Mouse (Mus musculus) hematopoietic stem cell, adult 5-6 weeks (primary cell): Measurements from ENCODE around the gene Pgls. TPM values are rescaled to one million over a fixed set of nuclear protein-coding genes. Genes with fewer than 3 reads are reported as not detected.
A peak's percentile ranks its signal among the peaks of the same experiment; 100 is the strongest.

Source experiments
- ATAC-seq, 2 experiments: fragments of 125-278 bp in 1 of 2; replicated peaks in 1 of 2; 2 replicates each; pipeline ENCODE4 v1.8.0; 2016 to 2017; ENCODE audit warnings: inconsistent platforms in 2 of 2, mild to moderate bottlenecking in 2 of 2, moderate number of reproducible peaks in 2 of 2, low read depth in 1 of 2, moderate TSS enrichment in 1 of 2; ENCODE audit not compliant: low FRiP score in 2 of 2, poor library complexity in 2 of 2, severe bottlenecking in 2 of 2, insufficient read depth in 1 of 2, low TSS enrichment in 1 of 2
- total RNA-seq: library from RNA; stranded (forward); fragments of 172-1452, 232-1000 nt; gene quantifications from 2 replicates; pipeline ENCODE4 v1.2.3, GENCODE M21; 2017

The Pgls gene
- total RNA-seq, 1 experiment from 2014 or later: 51.4 TPM

DNA sequence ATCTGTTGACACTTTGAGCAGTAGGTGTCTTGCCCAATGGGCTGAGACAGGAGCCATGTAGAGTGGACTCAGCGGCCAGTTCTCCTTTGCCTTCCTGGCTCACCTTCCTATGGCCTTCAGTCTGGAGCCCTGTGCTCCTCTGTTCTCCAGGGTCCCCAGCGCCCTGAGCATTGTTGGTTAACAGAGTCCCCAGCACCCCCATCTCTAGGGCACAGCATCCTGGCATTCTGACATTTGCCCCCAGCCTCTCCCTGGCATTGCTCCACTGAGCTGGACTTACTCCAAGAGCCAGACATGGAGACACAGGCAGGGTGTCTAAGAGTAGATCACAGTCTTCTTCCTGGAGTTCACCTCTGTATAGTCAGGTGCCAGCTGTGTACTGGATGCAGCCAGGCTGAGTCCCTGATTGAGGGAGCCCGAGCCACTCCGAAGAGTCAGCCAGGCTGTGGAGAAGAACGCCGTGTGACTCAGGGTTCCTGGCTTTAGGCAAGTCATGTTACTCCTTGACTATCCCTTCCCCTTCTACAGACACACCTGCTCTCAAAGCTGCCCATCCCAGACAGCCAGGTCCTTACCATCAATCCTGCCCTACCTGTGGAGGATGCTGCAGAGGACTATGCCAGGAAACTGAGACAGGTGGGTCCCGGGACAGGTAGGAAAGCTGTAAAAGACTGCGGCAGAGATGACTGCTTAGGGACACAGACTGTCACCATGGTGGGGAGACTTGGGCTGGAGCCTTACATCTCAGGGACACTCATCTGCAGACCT lies 1.8 kb downstream of the Pgls start:
- no peak for ATAC-seq

DNA sequence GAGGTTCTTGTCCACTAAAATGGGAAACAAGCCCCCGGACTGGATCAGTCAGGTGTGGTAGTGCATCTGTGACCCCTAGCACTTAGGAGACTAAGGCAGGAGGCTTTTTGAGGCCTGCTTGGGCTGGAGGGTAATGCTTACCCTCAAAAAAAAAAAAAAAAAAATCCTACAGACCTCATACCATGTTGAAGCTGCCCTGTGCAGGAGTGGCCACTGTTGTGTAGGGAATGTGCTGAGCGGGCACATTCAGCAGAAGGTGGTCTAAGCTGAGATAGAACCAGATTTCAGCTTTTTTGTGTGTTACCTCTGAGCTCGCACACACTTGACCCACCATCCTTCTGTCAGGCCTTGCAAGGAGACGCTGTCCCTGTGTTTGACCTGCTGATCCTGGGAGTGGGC lies 2.3 kb downstream of the Pgls start:
- no peak for ATAC-seq

DNA sequence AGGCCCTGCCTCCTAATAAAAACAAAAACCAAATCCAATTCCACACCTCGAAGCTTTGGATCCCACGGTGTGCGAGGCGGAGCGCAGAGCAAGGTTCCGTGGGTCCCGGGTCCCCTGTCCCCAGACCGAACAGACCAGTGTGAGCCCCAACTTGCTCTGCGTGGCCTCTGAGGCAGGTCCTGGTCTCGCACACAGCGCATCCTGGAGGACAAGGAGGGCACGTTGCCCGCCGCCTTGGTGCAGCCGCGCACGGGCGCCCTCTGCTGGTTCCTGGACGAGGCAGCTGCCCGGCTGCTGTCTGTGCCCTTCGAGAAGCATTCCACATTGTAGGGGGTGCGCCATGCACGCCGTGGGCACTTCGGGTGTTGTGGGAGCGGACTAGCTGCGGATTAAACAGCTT lies 3.9 kb downstream of the Pgls start:
- ATAC-seq: peak; percentile 30 to 57; a peak in 2 of 4 replicates

DNA sequence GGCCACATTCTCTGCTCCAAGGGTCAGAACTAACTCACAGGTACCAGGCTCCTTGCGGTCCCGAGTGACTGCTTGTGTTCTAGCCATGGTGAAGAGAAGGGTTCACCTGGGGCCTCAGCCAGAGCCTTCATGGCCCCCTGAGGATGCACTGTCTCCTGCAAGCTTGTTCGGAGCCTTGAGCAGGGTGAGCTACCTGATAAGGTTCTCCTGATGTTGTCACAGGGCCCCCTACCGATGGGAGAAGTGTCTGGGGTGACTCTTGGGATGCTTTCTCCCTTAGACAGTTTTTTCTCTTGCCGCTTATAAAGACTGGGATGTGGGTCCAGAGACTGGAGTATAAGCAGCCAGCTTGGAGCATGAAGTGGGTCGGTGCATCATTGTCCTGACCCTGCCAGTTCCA lies 4.4 kb downstream of the Pgls start:
- no peak for ATAC-seq

DNA sequence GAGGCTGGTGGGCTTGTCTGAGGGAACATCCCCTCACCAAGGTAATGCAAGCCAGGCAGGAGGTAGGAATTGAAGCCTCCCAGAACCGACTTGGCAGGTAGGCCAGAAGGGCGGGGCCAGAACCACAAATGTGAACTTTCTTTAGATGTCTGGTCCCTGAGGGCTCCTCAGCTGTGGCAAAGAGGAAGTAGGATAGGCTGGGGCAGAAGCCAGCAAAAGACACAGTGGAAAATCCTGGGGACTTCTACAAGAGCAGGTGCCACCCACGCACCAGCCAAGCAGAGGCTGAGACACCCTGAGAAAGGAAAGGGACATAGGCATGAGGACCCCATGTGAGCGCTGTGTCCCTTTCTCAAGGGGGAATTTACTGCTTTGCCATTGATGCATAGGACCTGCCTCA lies 4.8 kb downstream of the Pgls start:
- 0 out of 4 replicates have a peak, but pooled peaks of 1 of the 2 experiments have one; percentile 15 for ATAC-seq

DNA sequence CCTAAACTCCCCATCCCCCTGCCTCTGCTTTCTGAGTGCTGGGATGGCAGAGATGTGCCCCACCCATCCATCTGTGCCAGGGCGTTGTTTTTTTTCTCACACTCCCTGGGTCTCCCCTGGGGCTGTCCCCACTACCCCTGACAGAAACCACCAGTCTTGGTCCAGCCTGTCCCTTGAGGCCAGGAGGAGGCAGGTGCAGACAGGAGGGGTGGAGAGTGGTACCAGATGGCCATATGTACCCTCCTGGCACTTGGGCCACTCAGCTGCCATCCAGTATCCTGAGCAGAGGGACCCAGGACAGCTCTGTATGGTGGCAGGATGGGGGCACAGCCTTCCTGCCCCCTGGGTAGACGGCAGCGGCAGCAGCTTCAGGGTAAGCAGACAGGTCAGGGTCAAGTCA lies 5.5 kb downstream of the Pgls start, which contains the start of gene Fam129c:
Gene Fam129c (plus strand): TSS at position 198 of the 400 bp plus-strand sequence.
- ATAC-seq: no peak

DNA sequence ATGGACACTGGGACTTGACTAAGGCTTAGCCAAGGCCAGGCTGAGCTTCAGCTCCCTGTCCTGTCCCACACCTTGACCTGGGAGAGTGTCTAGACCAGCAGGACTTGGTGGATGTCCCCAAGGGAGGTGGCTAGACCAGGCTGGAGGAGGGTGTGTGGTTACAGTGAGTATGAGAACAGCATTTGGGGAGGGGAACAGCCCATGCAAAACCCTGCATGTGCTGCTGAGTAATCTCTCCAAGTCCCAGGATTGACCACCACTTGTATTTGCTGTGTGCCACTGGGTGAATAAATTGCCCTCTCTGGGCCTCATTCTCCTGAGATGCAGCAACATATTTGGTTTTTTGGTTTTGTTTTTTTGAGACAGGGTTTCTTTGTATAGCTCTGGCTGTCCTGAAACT lies 6.4 kb downstream of the Pgls start:
- no peak for ATAC-seq

DNA sequence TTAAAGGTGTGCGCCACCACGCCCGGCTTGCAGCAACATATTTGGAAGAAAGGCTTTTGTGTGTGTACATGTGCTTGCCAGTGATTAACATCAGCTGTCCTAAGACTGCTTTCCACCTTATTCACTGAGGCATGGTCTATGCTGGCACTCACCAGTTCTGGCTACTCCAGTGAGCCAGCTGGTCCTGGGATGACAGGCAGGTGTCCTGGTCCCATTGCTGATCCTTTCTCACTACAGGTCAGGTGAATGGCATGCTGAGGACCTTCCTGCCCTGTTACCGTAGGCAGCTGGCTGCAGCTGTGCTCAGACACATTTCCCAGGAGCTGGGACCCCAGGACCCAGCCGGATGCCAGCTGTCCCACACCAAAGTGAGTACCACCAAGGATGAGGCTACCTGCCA lies 6.9 kb downstream of the Pgls start:
- no peak for ATAC-seq

DNA sequence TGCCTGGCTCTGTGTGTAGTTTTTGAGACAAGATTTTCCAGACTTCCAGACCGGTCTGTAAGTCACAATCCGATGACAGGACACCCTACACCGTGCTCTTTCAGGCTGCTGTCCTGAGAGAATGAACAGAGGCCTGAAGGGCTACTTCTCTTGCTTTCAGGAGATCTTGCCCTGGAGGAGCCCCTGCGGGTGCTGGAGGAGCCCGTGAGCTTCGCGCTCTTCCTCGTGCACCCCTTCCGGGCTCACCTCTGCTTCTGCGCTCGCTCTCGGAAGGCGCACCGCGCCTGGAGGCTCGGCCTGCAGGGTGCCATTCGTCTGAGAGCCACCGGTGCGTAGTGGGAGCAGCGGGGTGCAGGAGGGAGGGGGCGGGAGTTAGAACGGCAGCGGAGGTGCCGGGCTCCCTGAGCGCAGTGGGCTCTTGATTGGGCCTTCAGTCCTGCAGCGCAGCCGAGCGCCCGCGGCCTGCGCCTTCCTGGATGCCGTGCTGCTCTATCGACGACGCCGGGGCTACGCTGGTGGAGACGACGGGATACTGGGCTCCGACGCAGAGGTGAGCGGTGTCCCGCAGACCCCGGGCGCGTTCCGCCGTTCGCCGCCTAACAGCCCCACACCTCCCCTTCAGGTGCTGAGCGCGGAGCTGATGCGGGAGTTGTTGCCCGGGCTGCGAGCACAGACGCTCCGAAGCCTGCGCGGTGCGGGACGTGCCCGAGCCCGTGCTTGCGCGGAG lies 10.1 kb downstream of the Pgls start:
- peak; percentile 22 to 24; a peak in 2 of 4 replicates for ATAC-seq

DNA sequence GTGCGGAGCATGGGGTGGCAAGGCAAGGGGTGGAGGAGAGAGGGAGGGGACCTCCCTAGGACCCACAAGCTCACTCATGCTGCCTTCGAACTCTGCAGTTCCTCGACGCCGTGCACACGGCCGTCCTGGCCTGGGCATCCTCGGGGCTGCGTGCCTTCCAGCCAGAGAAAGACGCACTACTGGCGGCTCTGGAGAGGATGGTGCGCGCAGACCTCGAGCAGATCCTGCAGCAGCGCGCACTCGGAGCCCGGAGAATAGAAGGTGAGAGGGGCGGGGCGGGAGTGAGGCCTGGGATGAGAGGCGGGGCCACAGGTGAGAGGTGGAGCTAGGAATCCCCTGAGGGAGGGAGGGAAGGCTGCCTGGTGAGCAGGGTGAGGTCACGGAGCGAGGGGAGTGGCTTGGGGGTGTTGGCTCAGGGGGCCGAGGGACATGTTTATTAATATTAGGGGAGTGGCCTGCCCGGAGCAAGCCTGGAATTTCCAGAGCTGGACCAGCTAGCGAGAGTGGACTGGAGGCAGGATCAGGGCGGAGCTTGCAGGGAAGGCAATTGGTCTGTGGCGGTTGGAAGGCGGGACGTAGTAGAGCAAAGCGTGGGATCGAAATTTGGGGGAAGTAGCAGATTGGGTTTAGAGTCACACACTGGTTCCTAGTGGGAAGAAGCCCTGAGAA lies 10.8 kb downstream of the Pgls start:
- peak; percentile 23 to 46; a peak in 3 of 4 replicates for ATAC-seq

DNA sequence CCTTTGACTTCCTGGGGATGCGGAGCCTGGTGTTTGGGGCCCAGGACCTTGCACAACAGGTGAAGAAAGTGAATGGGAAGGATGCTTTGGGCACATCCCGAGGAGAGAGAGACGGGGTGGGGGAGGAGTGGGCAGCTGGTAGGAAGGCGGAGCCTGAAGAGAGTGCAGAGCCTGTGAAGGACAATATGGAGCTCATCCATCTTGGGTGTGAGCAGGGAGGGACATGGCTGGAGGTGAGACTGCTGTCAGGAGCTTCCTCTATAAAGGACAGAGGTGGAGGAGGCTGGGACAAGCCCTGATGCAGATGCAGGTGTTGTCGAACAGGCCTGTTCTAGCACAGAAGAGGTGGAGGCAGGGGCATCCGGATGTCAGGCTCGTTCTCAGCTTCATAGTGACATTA lies 12.0 kb downstream of the Pgls start:
- ATAC-seq: no peak

DNA sequence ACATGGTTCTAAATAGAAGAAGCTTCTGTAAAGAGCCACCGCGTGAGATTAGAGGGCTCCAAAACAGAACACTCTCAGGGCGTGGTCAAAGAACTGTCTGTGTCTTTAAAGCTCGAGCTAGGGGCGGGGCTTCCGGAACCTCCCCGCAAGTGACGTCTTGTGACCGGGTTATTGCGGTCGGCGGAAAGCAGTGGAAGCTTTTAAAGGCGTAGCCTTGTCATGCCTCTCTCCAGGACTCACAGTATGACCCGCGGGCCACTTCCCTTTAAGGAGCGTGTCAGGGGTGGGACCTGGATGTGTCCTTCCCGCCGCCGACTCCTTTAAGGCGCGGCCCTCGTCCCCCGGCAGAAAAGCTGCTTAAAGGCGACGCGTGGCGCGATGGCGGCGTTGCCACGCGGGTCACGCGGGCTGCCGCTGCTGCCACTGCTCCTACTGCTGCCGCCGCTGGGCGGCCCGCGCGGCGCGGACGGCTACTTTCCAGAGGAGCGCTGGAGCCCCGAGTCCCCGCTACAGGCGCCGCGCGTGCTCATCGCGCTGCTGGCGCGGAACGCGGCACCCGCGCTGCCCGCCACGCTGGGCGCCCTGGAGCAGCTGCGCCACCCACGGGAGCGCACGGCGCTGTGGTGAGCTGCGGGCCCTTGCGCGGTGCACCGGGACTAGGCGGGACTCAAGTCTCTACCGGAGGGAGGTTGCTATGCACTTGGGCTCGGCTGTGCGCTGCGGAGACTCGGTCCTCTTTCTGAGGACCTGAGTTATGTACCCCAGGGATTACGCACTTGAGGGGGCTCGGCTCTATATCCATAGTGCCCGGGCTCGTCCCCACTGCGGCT lies 19.1 kb downstream of the Pgls start, which contains the start of gene Colgalt1:
Gene Colgalt1 (plus strand): TSS at position 177 of the 830 bp plus-strand sequence.
- ATAC-seq: peak; percentile 97

DNA sequence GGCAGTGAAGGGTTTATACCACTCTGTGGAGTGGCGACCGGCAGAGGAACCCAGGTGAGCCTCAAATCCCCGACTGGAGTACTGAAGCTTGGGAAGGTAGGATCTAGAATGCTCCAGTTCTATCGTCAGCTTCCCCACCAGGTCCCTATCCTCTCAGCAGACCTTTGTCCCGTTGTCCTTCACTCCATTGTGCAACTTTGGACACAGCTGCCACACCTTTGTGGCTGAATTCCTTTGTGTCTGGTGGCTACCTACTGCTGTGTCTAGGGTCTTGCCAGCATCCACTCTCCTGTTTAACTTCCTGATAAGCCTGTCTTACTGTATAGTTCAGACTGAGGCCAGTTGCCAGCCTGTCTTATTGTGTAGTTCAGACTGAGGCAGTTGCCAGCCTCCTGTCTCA lies 20.2 kb downstream of the Pgls start:
- ATAC-seq: no peak

DNA sequence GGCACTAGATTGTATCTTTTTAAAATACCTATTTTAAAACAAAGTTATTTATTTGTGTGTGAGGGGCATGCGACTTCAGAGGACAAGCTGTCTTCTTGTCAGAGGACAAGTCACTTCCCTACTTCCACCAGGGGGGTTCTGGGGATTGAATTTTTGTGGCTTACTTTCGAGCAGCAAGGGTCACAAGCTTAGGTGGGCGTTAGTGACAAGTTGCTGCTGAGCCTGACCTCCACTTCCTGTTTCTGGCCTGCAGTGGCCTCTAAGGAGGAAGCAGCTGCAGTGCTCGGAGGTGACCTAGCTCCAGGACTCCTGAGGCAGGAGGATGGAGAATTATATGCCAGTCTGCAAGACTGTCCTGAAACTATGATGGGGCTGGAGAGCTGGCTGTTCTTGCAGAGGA lies 21.4 kb downstream of the Pgls start:
- peak; percentile 15 to 57; a peak in 3 of 4 replicates for ATAC-seq

DNA sequence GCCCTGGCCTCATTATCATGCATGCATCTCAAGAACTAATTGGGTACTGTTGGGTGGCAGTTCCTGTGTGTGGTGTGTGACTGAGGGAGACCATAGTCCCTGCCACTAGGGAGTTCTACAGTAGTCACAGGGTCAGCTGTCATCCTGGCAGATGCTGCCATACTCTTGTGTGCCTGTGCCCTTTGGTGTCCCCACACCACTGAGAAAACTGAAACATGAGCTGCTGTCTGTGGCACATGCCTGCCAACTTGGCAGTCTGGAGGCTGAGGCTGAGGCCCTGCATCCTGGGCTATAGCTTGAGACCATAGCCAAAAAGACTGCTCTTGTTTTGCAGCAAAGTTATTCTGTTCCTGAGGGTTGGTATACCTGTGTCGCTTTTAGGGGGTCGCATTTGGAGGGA lies 27.8 kb downstream of the Pgls start:
- ATAC-seq: no peak

DNA sequence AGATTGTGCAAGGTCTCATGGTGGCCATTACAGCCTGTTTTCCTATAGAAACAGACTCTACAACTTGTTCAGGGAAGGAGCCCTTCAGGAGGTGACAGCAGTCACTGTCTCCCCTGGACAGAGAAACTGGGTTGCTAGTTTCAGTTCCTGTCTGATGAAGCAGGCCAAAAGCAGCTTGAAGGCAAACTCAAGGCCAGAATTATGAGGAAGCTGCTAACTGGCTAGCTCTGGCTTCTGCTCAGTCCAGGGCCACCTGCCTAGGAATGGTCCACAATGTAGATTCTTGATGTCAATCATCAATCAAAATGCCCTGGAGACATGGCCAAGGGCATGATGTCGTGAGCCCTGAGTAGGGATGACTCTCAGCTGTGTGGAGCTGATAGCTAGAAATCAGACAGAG lies 33.1 kb downstream of the Pgls start:
- ATAC-seq: no peak

DNA sequence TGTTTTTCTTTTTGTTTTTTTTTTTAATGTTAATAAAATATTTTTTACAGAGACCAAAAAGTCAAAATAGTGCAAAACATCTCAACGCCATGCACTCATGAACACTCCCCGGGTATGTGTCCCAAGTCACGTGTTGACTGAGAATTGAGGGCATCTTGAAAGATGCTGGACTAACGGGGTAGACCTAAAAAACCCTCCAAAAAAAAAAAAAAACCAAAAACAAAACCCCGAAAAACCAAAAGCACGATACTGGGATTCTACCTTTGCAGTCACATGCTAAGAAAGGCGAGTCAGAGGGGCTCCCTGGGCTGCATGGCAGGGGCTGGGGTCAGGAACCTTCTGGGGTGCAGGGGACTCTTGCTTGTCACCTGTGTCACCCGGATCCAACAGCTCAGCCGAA lies 34.8 kb downstream of the Pgls start:
- ATAC-seq: no peak
